Mouse (Mus musculus): ENCODE data around the gene Olfr695. TPM values are rescaled to one million over a fixed set of nuclear protein-coding genes. Genes with fewer than 3 reads are reported as not detected.
"Not testable (repeated sequence)": the region's sequence is repeated elsewhere in the genome, so short reads cannot be mapped to it uniquely, and the experiment has no call there.

The Olfr695 gene
- not detected in 2 replicates for polyA plus RNA-seq (2015; fragmentation: Nextera tagmentation; extraction: Ambion mirVana)

DNA sequence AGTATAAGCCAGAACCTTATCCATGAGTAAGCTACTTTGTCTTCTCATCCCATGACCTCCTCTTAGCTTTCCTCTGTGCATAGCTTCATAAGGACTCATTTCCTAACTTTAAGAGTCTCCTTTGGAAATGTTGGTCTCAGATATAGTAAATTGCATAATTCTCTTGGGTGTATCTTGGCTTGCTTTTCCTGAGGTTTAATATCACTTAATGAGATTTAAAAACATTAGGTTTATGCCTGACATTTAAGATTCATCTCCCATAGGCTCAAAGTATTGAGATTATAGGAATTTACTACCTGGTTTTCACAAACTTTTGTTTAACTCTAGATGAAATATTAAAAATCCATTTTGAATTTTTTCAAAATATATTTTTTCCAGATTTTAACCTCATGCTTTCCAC is at the start of gene Olfr695:
TSS of gene Olfr695 (minus strand) at position 101 of the 400 bp plus-strand sequence.
- H3K4me3 ChIP-seq (replicated peaks) = no peak within 1 kb of the TSS
- no peaks in the 10 kb centered on the region for H3K4me1 ChIP-seq
- no peak within 1 kb of the TSS for H3K4me2 ChIP-seq (replicated peaks)
- ATAC-seq (ENCODE audit: insufficient number of reproducible peaks, low FRiP score, low TSS enrichment, low read depth) = no peak
- H3K9me3 ChIP-seq (replicated peaks) = no peaks in the 10 kb centered on the region
- H3K27me3 ChIP-seq = no peaks in the 10 kb centered on the region
- no peak within 1 kb of the TSS for H3K27ac ChIP-seq (replicated peaks)
- no peak within 1 kb of the TSS for H3K9ac ChIP-seq
- no peaks in the 10 kb centered on the region for H3K36me3 ChIP-seq

DNA sequence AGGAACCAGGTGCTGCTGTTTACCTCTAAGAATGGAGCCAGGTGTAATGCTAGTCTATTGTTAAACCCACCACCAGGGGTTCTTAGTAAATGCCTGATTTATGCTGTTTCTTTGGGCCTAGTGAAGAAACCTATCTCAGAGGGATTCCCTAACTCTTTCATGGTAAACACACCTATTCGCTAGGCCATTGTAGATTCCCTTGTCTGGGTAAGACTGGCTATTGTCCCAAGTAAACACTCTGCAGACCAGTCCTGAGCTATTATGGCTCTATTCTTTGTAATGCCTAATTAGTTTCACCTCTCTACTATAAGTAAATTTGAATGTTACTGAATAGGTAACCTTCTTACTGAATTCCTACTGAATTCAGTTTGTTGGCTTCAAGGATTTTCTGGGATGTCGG is 44.8 kb upstream of the Olfr695 start:
- not testable (repeated sequence) for ATAC-seq (ENCODE audit: insufficient number of reproducible peaks, low FRiP score, low TSS enrichment, low read depth); H3K4me3 ChIP-seq (replicated peaks); H3K4me1 ChIP-seq; H3K36me3 ChIP-seq; H3K27ac ChIP-seq (replicated peaks); H3K9ac ChIP-seq; H3K27me3 ChIP-seq; H3K9me3 ChIP-seq (replicated peaks); H3K4me2 ChIP-seq (replicated peaks)
- WGBS = 88% methylated on average over 2 of the region's 2 CpGs

DNA sequence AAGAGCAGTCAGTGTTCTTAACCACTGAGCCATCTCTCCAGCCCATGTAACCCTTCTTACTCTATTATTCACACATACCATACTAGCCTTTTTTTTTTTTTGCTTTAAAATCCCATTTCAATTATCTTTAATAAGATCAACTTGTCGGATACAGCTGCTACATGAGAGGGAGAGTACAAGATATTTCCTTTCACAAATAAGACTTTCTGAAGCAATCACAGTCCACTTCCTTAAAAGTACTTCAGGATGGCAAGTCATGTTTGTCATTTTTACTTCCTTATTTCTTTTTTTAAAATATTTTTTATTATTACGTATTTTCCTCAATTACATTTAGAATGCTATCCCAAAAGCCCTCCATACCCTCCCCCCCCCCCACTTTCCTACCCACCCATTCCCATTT is 42.6 kb upstream of the Olfr695 start:
- Histone ChIP-seq H3K27me3 (no peaks in the 10 kb centered on the region), H3K9ac (no peak overlapping the region), H3K4me1 (no peaks in the 10 kb centered on the region), H3K27ac (replicated peaks) (no peak overlapping the region), H3K4me2 (replicated peaks) (no peak overlapping the region), H3K36me3 (no peaks in the 10 kb centered on the region), H3K9me3 (replicated peaks) (no peaks in the 10 kb centered on the region), H3K4me3 (replicated peaks) (no peak overlapping the region)
- ATAC-seq (ENCODE audit: insufficient number of reproducible peaks, low FRiP score, low TSS enrichment, low read depth) = no peak
- WGBS = 89% methylated on average over 2 of the region's 2 CpGs

DNA sequence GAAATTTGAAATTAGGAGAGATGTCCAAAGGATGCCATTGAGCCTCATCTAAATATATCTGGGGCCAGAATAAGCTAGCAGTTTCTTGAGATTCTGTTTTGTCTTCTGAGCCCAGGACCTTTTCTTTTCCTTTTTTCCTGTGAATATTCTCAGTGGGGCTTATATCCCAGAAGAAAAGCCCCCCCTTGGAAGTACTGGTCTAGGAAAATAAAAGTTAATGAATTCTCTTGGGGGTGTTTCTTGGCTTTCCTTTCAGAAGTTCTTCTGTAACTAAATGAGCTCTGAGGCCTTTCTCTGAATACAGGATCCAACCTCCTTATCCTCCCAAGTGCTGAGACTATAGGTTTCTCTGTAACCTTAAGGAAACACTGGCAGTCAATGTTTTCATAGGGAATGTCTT is 39.1 kb upstream of the Olfr695 start, which contains the start of gene Olfr698:
TSS of gene Olfr698 (minus strand) at position 101 of the 400 bp plus-strand sequence.
- Histone ChIP-seq H3K27ac (replicated peaks) (no peak within 1 kb of the TSS), H3K4me1 (no peaks in the 10 kb centered on the region), H3K9me3 (replicated peaks) (no peaks in the 10 kb centered on the region), H3K27me3 (no peaks in the 10 kb centered on the region), H3K4me2 (replicated peaks) (no peak within 1 kb of the TSS), H3K4me3 (replicated peaks) (no peak within 1 kb of the TSS), H3K9ac (no peak within 1 kb of the TSS), H3K36me3 (no peaks in the 10 kb centered on the region)
- ATAC-seq (ENCODE audit: insufficient number of reproducible peaks, low FRiP score, low TSS enrichment, low read depth) = no peak

DNA sequence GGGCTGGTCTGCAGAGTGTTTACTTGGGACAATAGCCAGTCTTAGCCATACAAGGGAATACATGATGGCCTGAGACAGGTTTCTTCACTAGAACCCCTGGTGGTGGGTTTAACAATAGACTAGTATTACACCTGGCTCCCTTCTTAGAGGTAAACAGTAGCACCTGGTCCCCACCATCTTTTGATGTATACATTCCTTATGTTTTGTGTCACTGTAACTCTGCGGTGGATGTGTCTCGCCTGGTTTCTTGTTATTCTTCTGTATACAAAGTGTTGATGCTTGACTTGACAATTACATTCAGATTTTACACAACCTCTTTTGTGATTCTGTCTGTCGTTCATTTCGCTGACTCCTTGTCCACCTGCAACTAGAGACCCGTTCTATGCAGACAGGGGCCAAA is 29.6 kb upstream of the Olfr695 start:
- H3K27ac ChIP-seq (replicated peaks) = no peak overlapping the region
- H3K9me3 ChIP-seq (replicated peaks) = no peaks in the 10 kb centered on the region
- H3K27me3 ChIP-seq = no peaks in the 10 kb centered on the region
- no peak overlapping the region for H3K4me2 ChIP-seq (replicated peaks)
- H3K36me3 ChIP-seq = no peaks in the 10 kb centered on the region
- WGBS = 81% methylated on average over 5 of the region's 5 CpGs
- ATAC-seq (ENCODE audit: insufficient number of reproducible peaks, low FRiP score, low TSS enrichment, low read depth) = no peak
- no peaks in the 10 kb centered on the region for H3K4me1 ChIP-seq
- H3K9ac ChIP-seq = no peak overlapping the region
- H3K4me3 ChIP-seq (replicated peaks) = no peak overlapping the region

DNA sequence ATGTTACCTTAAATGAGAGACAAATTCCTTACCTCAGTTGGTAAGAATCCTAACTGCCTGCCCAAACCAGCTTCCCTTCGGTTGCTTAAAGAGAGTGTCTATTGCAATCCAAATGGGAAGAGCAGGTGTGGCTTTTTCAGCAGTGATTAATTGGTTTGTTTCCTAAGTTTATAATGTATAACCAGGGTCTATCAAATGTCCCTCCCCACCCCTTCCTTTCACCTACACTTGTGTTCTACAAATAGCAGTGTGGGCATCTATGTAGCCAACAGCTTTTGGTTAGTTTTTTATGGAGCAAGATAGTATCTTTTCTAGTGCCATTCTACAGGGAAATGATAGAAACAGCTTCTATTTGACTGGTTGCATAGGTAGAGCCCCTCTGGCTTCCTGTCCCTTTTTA is 26.1 kb upstream of the Olfr695 start, which contains the start of gene Olfr697:
TSS of gene Olfr697 (minus strand) at position 101 of the 400 bp plus-strand sequence.
- no peak within 1 kb of the TSS for H3K27ac ChIP-seq (replicated peaks)
- H3K4me3 ChIP-seq (replicated peaks) = no peak within 1 kb of the TSS
- no peaks in the 10 kb centered on the region for H3K9me3 ChIP-seq (replicated peaks)
- H3K9ac ChIP-seq = no peak within 1 kb of the TSS
- H3K36me3 ChIP-seq = no peaks in the 10 kb centered on the region
- 61% methylated on average over 1 of the region's 1 CpGs for WGBS
- H3K4me2 ChIP-seq (replicated peaks) = no peak within 1 kb of the TSS
- no peaks in the 10 kb centered on the region for H3K4me1 ChIP-seq
- no peak for ATAC-seq (ENCODE audit: insufficient number of reproducible peaks, low FRiP score, low TSS enrichment, low read depth)
- no peaks in the 10 kb centered on the region for H3K27me3 ChIP-seq

DNA sequence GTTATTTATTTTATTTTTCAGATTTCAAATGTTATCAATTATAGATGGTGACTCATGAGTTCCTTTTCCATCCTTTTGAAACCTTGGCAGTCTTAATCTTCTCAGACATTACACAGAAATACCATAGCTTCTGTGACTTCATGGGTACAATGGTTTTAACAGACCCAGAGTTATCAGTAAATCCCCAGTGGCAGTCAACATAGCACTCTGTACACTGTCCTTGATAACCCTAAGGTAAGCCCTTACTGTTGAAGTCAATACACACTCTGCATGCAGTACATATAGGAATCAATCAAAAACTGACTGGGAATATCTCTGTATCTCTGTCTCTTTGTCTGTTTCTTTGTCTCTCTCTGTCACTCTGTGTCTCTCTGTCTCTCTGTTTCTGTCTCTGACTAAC is 20.8 kb upstream of the Olfr695 start:
- H3K9ac ChIP-seq = no peak overlapping the region
- no peak overlapping the region for H3K4me2 ChIP-seq (replicated peaks)
- no peaks in the 10 kb centered on the region for H3K27me3 ChIP-seq
- H3K9me3 ChIP-seq (replicated peaks) = no peaks in the 10 kb centered on the region
- H3K36me3 ChIP-seq = no peaks in the 10 kb centered on the region
- no peak overlapping the region for H3K27ac ChIP-seq (replicated peaks)
- H3K4me1 ChIP-seq = no peaks in the 10 kb centered on the region
- no peak overlapping the region for H3K4me3 ChIP-seq (replicated peaks)
- no peak for ATAC-seq (ENCODE audit: insufficient number of reproducible peaks, low FRiP score, low TSS enrichment, low read depth)

DNA sequence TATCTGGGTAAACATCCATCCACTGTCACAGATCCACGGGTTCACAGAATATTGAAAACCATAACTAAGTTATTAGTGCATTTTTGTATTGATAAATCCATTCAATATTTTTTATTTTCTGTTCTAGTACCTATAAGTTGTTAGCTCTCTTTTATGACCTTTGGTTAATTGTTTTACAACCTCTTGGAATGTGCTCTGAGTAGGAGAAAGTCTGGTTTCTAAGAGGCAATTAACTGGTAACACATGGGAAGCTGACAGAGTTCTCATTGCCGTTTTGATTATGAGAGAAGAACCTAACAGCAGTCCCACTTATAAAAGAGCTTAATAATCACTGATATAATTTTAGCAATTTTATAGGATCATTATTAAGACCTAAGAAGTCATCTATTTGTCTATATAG is 17.5 kb upstream of the Olfr695 start:
- Histone ChIP-seq H3K4me3 (replicated peaks) (no peak overlapping the region), H3K9me3 (replicated peaks) (no peaks in the 10 kb centered on the region), H3K4me2 (replicated peaks) (no peak overlapping the region), H3K27me3 (no peaks in the 10 kb centered on the region), H3K36me3 (no peaks in the 10 kb centered on the region), H3K27ac (replicated peaks) (no peak overlapping the region), H3K9ac (no peak overlapping the region), H3K4me1 (no peaks in the 10 kb centered on the region)
- no peak for ATAC-seq (ENCODE audit: insufficient number of reproducible peaks, low FRiP score, low TSS enrichment, low read depth)
- 65% methylated on average over 2 of the region's 2 CpGs for WGBS

DNA sequence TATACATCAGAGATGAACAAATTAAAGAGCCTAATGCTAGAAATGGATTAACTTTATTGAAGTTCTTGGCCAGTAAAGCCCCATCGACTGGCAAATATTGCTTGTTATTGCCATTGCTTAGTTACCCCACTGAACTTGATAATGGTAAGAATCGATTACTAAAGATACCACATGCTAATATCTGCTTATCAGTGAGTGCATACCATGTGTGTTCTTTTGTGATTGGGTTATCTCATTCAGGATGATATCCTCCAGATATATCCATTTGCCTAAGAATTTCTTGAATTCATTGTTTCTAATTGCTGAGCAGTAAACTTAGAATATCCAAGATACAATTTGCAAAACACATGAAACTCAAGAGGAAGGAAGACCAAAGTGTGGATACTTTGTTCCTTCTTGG is 9.5 kb upstream of the Olfr695 start:
- H3K9ac ChIP-seq; H3K36me3 ChIP-seq; H3K27me3 ChIP-seq; H3K4me1 ChIP-seq; ATAC-seq (ENCODE audit: insufficient number of reproducible peaks, low FRiP score, low TSS enrichment, low read depth); H3K27ac ChIP-seq (replicated peaks); H3K4me2 ChIP-seq (replicated peaks); H3K4me3 ChIP-seq (replicated peaks); H3K9me3 ChIP-seq (replicated peaks): not testable (repeated sequence)
- WGBS = 83% methylated on average over 2 of the region's 2 CpGs

DNA sequence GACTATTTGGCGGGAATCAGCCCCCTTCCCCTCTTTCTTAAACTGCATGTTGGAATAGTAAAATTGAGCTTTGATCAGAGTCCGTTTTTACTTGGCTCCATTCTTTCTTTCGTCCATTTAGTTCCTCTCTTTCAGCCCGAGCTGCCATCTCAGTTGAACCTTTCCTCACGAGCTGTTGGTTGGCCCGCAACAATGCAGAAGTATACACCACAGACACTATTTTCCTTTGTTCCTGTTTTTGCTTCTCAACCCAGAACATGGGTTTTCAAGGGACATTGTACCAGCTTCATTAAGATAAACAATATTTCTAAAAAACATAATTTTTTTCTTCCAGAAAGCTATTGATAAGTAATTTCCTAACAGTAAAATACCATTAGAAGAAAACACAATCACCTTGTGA is 4.7 kb downstream of the Olfr695 start:
- H3K36me3 ChIP-seq = no peaks in the 10 kb centered on the region
- ATAC-seq (ENCODE audit: insufficient number of reproducible peaks, low FRiP score, low TSS enrichment, low read depth) = no peak
- no peaks in the 10 kb centered on the region for H3K4me1 ChIP-seq
- H3K9me3 ChIP-seq (replicated peaks) = no peaks in the 10 kb centered on the region
- no peak overlapping the region for H3K4me2 ChIP-seq (replicated peaks)
- H3K27ac ChIP-seq (replicated peaks) = no peak overlapping the region
- H3K4me3 ChIP-seq (replicated peaks) = no peak overlapping the region
- no peaks in the 10 kb centered on the region for H3K27me3 ChIP-seq
- WGBS = 90% methylated on average over 6 of the region's 6 CpGs
- no peak overlapping the region for H3K9ac ChIP-seq

DNA sequence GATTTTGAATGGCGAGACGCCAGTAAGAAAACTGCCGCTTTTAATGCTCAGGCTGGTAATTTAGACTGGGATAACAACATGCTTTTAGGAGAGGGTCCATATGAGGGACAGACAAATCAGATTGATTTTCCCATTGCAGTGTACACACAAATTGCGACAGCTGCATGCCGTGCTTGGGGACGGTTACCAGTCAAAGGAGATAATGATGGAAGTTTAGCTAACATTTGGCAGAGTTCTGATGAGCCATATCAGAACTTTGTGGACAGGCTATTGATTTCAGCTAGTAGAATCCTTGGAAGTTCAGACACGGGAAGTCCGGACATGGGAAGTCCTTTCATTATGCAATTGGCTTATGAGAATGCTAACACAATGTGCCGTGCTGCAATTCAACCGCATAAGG is 8.5 kb downstream of the Olfr695 start:
- 92% methylated on average over 10 of the region's 10 CpGs for whole genome bisulfite sequencing
- H3K9ac ChIP-seq; ATAC-seq (ENCODE audit: insufficient number of reproducible peaks, low FRiP score, low TSS enrichment, low read depth); H3K4me1 ChIP-seq; H3K4me3 ChIP-seq (replicated peaks); H3K4me2 ChIP-seq (replicated peaks); H3K27ac ChIP-seq (replicated peaks); H3K9me3 ChIP-seq (replicated peaks); H3K36me3 ChIP-seq; H3K27me3 ChIP-seq: not testable (repeated sequence)

DNA sequence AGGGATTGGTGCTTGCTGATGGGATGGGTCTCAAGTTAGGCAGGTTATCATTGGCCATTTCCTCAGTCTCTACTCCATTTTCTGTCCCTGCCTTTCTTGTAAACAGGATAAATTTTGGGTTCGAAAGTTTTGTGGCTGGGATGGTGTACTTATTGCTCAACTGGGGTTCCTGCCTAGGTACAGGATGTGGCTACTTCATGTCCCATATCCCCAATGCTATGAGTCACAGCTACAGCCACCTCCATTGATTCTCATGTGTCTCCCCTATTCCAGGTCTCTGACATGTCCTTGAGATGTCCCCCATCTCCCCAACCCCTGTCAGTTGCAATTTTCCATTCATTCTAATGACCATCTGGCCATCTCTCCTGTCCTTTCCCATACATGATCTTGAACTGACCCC is 19.3 kb downstream of the Olfr695 start:
- Histone ChIP-seq H3K4me1 (no peaks in the 10 kb centered on the region), H3K27ac (replicated peaks) (no peak overlapping the region), H3K27me3 (no peaks in the 10 kb centered on the region), H3K9ac (no peak overlapping the region), H3K4me2 (replicated peaks) (no peak overlapping the region), H3K4me3 (replicated peaks) (no peak overlapping the region), H3K9me3 (replicated peaks) (peaks cover 6% of the 10 kb centered on the region; the same call in 1 of the 2 replicates), H3K36me3 (no peaks in the 10 kb centered on the region)
- 70% methylated on average over 1 of the region's 1 CpGs for WGBS
- ATAC-seq (ENCODE audit: insufficient number of reproducible peaks, low FRiP score, low TSS enrichment, low read depth) = no peak
